Mouse (Mus musculus) embryo, embryonic 9.5 days (tissue): ENCODE measurements around the gene Tubal3.
"Not testable (repeated sequence)": the region's sequence is repeated elsewhere in the genome, so short reads cannot be mapped to it uniquely, and the experiment has no call there.

Experiments used
- DNase-seq: peaks from one replicate; pipeline ENCODE4 v3.0.0-alpha.2; 2017; ENCODE audit errors: extremely low spot score

The Tubal3 gene

DNA sequence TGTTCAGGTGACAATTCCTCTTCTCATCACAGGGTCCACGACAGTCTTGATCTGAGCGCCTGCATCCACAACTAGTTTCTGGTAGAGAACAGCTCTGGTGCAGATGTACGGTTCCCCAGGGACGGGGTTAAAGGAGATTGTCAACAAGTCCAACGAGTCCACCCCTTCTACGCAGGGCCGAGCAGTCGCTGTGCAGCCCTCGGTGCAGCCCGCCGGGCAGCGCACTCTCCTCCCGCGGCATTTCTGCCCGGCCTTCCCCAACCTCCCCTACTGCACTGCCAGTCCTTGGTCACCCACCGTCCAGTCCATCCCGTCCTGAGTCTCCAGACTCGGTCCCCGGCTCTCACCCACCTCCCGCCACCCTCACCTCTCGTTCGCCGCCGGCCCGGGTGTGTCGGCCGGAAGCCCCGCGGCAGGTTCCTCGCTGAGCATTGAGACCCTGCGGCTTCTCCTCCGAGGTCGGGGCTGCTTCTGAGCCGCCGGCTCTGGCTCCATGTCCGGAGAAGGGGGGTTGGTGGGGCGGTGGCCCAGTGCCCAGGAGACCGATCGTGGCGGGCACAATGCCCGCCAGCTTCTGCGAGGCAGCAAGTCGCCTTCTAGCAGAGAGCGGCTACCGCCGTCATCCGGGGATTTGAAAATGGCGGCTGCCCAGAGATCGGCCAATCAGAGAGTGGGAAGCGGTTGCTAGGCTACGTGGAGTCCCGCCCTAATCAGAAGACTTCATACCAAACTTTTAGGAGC is at the start of gene Tubal3, which contains the start of gene Net1:
Gene Tubal3, plus strand, starts transcription at position 704 of the 741 bp plus-strand sequence.
Gene Net1, minus strand, starts transcription at position 650 of the 741 bp plus-strand sequence.
- DNase-seq = peak; percentile 92

GRCm38 (mm10) chr13:3869901-3870300 is 48.2 kb upstream of the Tubal3 start:
- DNase-seq = no peak

DNA sequence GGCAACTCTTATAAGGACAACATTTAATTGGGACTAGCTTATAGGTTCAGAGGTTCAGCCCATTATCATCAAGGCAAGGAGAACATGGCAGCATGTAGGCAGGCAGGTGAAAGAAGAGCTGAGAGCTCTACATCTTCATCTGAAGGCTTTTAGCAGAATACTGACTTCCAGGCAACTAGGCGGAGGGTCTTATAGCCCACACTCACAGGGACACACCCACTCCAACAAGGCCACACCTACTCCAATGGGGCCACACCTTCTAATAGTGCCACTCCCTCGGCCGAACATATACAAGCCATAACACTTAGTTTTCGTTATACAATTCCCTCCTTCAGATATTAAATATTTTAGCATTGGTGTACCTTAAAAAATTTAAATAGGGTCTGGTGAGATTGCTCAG is 45.2 kb upstream of the Tubal3 start:
- no peak for DNase-seq

GRCm38 (mm10) chr13:3876448-3876847 is 41.6 kb upstream of the Tubal3 start:
- no peak for DNase-seq

- DNase-seq = no peak
Observed at GRCm38 (mm10) chr13:3877185-3877584, 40.9 kb upstream of the Tubal3 start.

DNA sequence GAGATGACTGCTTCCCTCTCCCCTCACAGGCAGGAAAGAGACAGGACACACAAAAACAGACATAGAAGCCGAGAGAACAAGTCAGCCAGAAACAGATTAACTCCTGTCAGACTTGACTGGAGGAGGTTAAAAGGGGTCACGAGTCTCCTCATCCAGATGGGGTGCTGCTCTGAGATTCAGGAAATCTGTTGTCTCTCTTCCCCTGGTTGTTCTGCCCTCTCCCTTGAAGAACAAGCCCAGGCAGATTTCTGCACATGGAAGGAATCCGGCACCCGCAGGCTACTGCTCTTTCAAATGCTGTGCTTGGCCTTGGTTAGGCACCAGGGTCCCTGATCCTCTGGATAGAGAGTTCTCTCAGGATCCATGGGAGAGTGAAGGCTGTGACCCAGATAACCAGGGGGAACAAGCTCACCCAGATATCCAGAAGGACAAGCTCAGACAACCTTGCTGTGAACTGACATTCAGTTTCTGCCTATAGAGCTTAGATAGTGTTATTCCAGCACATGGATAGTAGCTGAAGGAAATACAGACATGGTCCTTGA is 40.3 kb upstream of the Tubal3 start:
- no peak for DNase-seq

DNA sequence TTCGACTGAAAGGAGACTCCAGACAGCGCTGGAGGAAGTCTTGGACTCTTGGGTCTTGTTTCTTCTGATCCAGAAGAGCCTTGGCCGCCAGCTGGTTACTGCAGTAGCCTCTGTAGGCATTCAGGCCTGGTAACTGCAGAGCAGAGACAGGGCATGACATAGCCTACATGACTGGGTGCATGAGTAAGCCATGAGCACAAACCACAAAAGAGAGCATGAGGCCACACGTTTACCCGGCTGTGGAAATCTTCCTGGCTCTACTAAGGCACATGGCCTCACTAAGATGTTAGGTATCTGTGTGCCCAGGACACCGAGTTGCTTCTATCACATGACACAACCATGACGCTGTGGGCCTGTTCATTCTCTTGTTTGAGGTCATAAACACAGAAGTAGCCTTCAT is 31.4 kb upstream of the Tubal3 start:
- DNase-seq = no peak

GRCm38 (mm10) chr13:3889111-3889510 is 29.0 kb upstream of the Tubal3 start:
- DNase-seq = no peak

DNA sequence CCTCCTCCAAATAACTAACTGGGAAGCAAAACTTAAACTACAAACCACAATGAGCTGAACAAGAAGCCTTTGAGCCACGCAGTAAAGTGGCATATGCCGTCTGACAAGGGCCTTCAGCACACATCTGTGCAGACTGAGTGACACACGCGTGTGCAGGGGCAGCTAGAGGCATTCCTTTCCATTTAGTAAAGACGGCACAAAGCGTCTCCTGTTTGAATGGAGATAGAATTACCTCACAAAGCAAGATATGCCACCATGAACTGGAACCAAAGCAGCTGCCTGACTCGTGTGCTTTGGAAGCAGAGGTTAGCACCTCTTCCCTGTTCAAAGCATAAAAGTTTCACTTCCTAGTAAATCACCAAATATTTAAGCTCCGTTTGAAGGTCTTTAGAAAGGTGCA is 28.0 kb upstream of the Tubal3 start:
- DNase-seq = no peak

DNA sequence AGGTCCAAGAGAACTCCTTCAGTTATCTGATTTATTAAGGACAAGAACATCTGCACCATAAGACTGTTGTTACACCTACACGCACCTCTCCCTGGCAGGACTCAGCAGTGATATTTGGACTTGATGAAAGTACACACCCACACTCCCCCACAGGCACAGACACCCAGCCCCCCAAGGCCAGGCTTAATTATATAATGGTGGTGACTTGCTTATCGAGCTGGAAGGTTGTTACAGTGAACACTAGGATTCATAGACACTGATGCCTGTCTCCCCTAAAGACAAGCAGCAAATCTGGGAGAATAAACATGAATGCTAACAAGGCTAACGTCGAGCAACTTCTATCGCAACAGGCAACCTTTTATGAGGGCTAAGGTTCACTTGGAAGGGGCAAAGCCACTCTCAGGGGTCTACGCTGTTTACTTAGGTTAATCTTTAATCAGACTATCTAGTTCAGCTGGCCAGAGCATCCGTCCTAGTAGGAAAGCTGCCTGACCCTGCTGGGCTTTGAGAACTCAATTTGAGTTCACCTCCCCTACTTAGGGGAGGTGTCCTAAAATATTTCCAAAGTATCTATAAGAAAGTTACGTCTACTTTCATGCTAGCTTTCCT is 26.5 kb upstream of the Tubal3 start:
- no peak for DNase-seq

DNA sequence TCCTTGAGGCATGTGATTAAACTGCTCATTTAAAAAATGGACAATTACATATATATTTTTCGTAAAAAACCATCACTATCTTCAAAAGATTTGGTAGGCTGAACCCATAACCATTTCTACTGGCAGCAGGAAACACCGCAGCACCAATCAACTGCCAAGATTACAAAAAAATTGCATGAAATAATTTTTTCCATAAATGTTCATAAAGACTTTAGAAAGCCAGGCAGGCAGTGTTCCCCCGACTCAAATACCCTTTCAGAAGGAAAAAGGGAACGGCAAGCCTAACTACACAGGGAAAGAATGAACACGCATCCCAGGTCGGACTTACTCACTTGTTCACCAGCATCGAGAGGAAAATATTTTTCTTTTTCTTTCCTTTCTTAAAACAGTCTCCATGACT is 25.5 kb upstream of the Tubal3 start:
- DNase-seq = no peak

DNA sequence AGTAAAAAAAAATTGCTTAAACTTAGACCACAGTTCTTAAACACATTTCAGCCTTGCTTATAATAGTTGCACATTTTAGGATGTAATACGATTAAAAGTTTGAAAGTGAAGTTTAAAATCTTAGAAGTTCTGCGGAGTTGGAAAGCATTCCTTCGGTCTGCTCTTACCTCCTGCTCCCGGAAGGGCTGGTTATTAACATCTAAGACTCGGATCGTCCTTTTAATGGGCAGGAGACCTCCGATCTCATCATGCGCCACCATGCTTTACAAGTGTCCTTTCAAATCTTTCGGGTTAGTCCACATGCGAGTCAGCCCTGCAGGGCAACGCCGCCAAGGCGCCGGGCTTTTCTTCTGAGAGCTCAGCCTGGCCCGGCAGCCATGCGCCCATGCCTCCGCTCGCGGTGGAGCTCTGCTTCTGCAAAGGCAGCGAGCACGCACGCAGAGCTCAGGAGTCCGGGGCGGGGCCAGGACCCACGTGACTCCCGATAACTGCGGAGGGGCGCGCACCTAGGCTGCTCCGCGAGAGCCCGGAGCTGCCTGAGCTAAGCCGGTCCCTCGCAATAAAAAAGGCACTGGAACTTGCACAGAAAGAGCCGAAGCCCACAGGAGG is 24.8 kb upstream of the Tubal3 start:
- peak; percentile 90 for DNase-seq

GRCm38 (mm10) chr13:3894549-3894948 is 23.5 kb upstream of the Tubal3 start:
- no peak for DNase-seq

DNA sequence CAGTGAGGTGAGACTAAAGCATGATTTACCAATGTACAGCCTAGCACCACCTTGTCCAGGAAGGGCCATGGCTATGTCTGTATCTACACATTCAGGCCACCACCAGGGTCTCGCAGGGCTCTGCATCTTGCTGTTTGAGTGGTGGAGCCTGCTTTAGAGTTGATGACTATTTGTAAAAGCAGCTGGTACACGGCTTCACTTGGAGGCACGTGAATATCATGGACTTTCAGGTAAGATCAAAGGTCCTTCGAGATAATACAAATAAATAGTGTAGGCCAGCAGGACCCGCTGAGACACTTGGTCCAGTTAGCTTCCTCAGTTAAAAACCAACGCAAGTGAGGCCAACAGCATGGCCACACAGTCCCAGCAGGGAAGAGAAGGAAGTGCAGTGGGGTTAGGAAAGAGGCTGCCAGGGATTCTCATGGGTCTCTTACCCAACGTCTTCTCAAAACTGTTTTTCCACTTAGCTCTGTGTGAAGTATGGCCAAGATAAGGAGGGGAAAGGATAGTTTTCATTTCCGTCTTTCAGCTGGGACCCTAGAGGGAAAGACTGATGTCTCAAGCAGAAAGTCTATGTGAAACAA is 22.6 kb upstream of the Tubal3 start:
- DNase-seq = no peak

GRCm38 (mm10) chr13:3896032-3896431 is 22.0 kb upstream of the Tubal3 start:
- no peak for DNase-seq

DNA sequence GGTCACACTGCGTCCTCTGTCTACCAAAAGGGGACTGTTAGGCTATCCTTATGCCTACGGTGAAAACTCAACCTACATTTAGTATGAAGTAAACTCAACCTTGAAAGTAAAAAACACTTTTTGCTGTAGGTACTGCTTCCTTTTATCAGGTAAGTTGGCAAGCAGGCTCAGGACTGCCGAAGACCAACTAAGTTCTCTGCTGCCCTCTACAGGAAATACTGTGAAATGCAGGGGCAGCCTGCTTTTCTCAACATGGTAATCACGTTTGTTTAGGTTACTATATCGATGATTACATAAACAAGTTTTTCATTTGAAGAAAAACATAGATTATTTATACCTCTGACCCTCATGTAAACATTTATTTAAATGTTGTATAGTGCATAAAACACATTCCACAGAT is 21.2 kb upstream of the Tubal3 start:
- DNase-seq = peak; percentile 72

DNA sequence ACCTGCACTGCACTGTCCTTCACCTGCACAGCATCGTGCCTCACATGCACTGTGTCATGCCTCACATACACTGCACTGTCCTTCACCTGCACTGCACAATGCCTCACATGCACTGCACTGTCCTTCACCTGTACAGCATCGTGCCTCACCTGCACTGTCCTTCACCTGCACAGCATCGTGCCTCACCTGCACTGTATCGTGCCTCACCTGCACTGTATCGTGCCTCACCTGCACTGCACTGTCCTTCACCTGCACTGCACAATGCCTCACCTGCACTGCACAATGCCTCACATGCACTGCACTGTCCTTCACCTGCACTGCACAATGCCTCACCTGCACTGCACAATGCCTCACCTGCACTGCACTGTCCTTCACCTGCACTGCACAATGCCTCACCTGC is 19.9 kb upstream of the Tubal3 start:
- DNase-seq = not testable (repeated sequence)

GRCm38 (mm10) chr13:3899301-3899700 is 18.8 kb upstream of the Tubal3 start:
- DNase-seq = no peak

DNA sequence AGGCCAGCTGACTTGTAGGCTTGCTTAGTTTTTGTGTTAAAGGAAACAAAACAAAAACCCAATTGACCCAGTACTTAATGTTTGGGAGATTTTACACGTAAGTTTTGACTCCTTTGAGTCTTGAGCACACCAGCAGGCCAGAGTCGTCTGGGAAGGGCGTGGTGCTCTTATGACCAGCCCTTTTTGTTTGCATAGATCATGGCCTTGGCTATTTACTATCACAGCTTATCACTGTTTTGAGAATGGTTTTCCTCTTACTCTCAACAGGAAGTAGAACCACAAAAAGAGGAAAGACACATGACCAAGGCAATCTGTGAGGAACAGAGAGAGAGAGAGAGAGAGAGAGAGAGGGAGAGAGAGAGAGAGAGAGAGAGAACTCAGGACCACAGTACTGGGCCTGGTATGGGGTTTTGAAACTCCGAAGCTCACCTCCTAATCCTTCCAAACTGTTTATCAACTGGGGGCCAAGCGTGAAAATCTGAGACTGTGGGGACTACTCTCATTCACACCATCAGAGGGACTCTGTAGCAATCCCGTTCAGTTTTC is 10.8 kb upstream of the Tubal3 start:
- DNase-seq = no peak

DNA sequence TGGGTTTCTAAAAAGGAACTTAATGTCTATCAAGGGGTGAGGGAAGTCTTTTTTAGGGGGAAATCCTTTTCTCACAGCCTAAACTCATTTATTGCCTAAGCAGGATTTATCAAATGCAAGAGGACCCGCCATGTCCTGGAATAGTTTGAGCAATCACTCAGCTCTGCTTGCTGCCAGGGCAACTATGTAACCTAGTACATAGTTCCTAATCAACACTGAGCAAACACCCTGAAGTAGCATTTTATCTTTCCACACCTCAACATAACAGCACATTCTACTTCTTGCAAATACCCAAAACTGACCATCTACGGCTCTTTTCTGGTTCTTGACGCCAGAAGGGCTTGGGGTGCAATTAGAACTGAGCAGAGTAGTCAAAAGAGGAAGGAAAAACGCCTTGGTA is 9.8 kb upstream of the Tubal3 start:
- DNase-seq = no peak

DNA sequence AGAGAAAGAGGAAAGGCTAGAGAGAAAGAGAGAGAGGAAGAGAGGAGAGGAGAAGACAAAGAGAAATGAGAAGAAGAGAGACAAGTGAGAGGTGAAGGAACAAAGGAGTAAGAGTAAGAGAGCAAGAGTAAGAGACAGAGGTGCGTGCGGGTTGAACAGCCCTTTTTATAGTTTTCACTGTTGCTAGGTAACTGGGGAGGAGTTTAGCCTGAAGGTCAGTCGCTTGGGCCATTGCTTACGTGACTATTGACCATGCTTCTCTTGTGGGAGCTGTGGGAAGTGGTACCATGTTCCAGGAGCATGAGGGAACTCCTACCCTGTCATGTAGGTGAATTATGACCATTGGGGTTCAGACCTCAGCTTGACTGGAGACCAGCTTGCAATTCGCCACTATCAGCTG is 7.7 kb upstream of the Tubal3 start:
- no peak for DNase-seq

DNA sequence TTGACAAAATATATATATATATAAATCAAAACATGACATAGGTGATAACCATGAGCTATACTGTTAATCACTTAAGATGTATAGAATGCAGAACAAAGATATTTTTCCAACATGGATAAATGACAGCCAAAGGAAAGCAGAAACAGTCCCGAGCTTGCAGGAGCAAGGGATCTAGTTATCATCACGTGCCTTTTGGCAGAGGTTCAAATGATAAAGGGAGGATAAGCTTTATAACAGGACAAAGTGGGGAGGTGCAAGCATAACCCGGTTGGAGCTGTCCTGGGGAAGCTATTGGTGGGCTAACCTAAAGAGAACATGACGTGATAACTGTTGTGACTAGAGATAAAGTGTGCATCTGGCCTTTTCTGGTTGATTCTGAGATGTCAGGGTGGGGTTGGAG is 4.6 kb upstream of the Tubal3 start:
- DNase-seq = no peak
